Mouse (Mus musculus) spleen, adult 2 months (tissue): ENCODE data around the gene Rp9. TPM values are rescaled to one million over a fixed set of nuclear protein-coding genes. Genes with fewer than 3 reads are reported as not detected.

Experiments used
- DNase-seq, 2 experiments: peaks; one replicate each; pipeline versions ENCODE4 v3.0.0 to v3.0.0-alpha.2; 2012 to 2021; ENCODE audit warnings: low spot score in 2 of 2, low read depth in 1 of 2
- H3K27ac ChIP-seq: fragments of 200-500 bp; 2 replicates; pipeline ENCODE4 v1.5.1; 2012; ENCODE audit warnings: low read length, inconsistent platforms; ENCODE audit not compliant: insufficient read depth
- H3K27me3 ChIP-seq: fragments of 200-500 bp; 2 replicates; pipeline ENCODE4 v1.6.1; 2012; ENCODE audit warnings: mild to moderate bottlenecking, moderate library complexity, low read length, inconsistent platforms; ENCODE audit not compliant: control insufficient read depth, insufficient read depth
- H3K36me3 ChIP-seq: fragments of 200-500 bp; 2 replicates; pipeline ENCODE4 v1.6.1; 2012; ENCODE audit warnings: mild to moderate bottlenecking, low read length, inconsistent platforms; ENCODE audit not compliant: control insufficient read depth, insufficient read depth
- H3K4me1 ChIP-seq: fragments of 200-500 bp; 2 replicates; pipeline ENCODE4 v1.6.1; 2011; ENCODE audit warnings: inconsistent platforms; ENCODE audit not compliant: control insufficient read depth, insufficient read depth, insufficient read length
- H3K4me3 ChIP-seq: fragments of 200-500 bp; 2 replicates; pipeline ENCODE4 v1.5.1; 2011; ENCODE audit warnings: mild to moderate bottlenecking, inconsistent platforms; ENCODE audit not compliant: insufficient read depth, insufficient read length; ENCODE audit errors: extremely low read depth
- CTCF ChIP-seq: fragments of 200-500 bp; IDR thresholded peaks from 2 replicates; pipeline ENCODE4 v1.5.1; 2011; ENCODE audit warnings: mild to moderate bottlenecking, inconsistent platforms; ENCODE audit not compliant: insufficient read depth, insufficient read length, insufficient replicate concordance; ENCODE audit errors: extremely low read depth
- POLR2A ChIP-seq: fragments of 200-500 bp; IDR thresholded peaks from 2 replicates; pipeline ENCODE4 v1.6.1; 2011; ENCODE audit warnings: low read depth, low read length, inconsistent platforms
- WGBS: fragments of 180-500 bp; shearing (Covaris S2); methylation state at CpG from one replicate; pipeline ENCODE4 v1.1.7; 2018; 5-methylcytosine and 5-hydroxymethylcytosine counted together
- polyA plus RNA-seq: library from polyadenylated mRNA; depleted of rRNA; stranded (reverse); fragments of >200 nt; gene quantifications from 2 replicates; pipeline ENCODE4 v1.2.3, GENCODE M21; 2012

Gene Rp9
- polyA plus RNA-seq, 1 experiment: 64.8 TPM

GRCm38 (mm10) chr9:22402976-22403375, 66.6 kb downstream of the Rp9 start:
- H3K4me3 ChIP-seq: no peak overlapping the region
- no peaks in the 10 kb centered on the region for H3K36me3 ChIP-seq
- DNase-seq: no peak
- WGBS: 67% methylated on average over 3 of the region's 3 CpGs
- no peak overlapping the region for H3K27ac ChIP-seq
- no peaks in the 10 kb centered on the region for H3K27me3 ChIP-seq
- H3K4me1 ChIP-seq: no peaks in the 10 kb centered on the region
- no peak for TF ChIP-seq CTCF

GRCm38 (mm10) chr9:22402001-22402400, 67.5 kb downstream of the Rp9 start:
- H3K4me1 ChIP-seq: no peaks in the 10 kb centered on the region
- H3K4me3 ChIP-seq: no peak overlapping the region
- TF ChIP-seq POLR2A: no peak
- TF ChIP-seq CTCF: no peak
- H3K27me3 ChIP-seq: no peaks in the 10 kb centered on the region
- no peak overlapping the region for H3K27ac ChIP-seq
- no peak for DNase-seq
- H3K36me3 ChIP-seq: no peaks in the 10 kb centered on the region
- 83% methylated on average over 6 of the region's 6 CpGs for WGBS

- H3K27ac ChIP-seq: no peak overlapping the region
- TF ChIP-seq POLR2A (no peak), CTCF (no peak)
- H3K36me3 ChIP-seq: no peaks in the 10 kb centered on the region
- no peaks in the 10 kb centered on the region for H3K4me1 ChIP-seq
- whole genome bisulfite sequencing: 87% methylated on average over 4 of the region's 4 CpGs
- no peak overlapping the region for H3K4me3 ChIP-seq
- no peaks in the 10 kb centered on the region for H3K27me3 ChIP-seq
- no peak for DNase-seq
Measured at GRCm38 (mm10) chr9:22399021-22399420, 70.5 kb downstream of the Rp9 start.

- H3K4me1 ChIP-seq: no peaks in the 10 kb centered on the region
- no peak overlapping the region for H3K4me3 ChIP-seq
- WGBS: 57% methylated on average over 2 of the region's 2 CpGs
- H3K27ac ChIP-seq: no peak overlapping the region
- TF ChIP-seq POLR2A (no peak), CTCF (no peak)
- no peak for DNase-seq
- H3K36me3 ChIP-seq: no peaks in the 10 kb centered on the region
- no peaks in the 10 kb centered on the region for H3K27me3 ChIP-seq
Measured at GRCm38 (mm10) chr9:22394725-22395124, 74.8 kb downstream of the Rp9 start.

GRCm38 (mm10) chr9:22390390-22390789, 79.2 kb downstream of the Rp9 start:
- no peak for DNase-seq
- H3K27ac ChIP-seq: no peak overlapping the region
- H3K4me3 ChIP-seq: no peak overlapping the region
- no peaks in the 10 kb centered on the region for H3K27me3 ChIP-seq
- H3K4me1 ChIP-seq: no peaks in the 10 kb centered on the region; the same call in 1 of the 2 replicates
- 86% methylated on average over 5 of the region's 5 CpGs for WGBS
- no peak for TF ChIP-seq CTCF
- TF ChIP-seq POLR2A: no peak
- H3K36me3 ChIP-seq: no peaks in the 10 kb centered on the region

- Histone ChIP-seq H3K4me3 (0 out of 2 replicates have a peak overlapping the region, but pooled peaks have one; percentile 90), H3K4me1 (no peaks in the 10 kb centered on the region; the same call in 1 of the 2 replicates), H3K27me3 (no peaks in the 10 kb centered on the region), H3K27ac (no peak overlapping the region), H3K36me3 (no peaks in the 10 kb centered on the region)
- TF ChIP-seq POLR2A: no peak
- DNase-seq: no peak
- WGBS: 52% methylated on average over 6 of the region's 6 CpGs
Measured at GRCm38 (mm10) chr9:22389736-22390245, 79.8 kb downstream of the Rp9 start.

- H3K27ac ChIP-seq: peak within 1 kb of the TSS; percentile 91
- peak within 1 kb of the TSS; percentile 90 for H3K4me3 ChIP-seq
- no peaks in the 10 kb centered on the region; the same call in 1 of the 2 replicates for H3K4me1 ChIP-seq
- no peaks in the 10 kb centered on the region for H3K27me3 ChIP-seq
- H3K36me3 ChIP-seq: no peaks in the 10 kb centered on the region
- WGBS: 0% methylated on average over 44 of the region's 44 CpGs
- TF ChIP-seq CTCF (no peak), POLR2A (peak; percentile 93)
- DNase-seq: peak; percentile 78 to 89
Measured at GRCm38 (mm10) chr9:22389021-22389476, 80.5 kb downstream of the Rp9 start, which contains the start of gene Anln. Gene Anln (minus strand): TSS chr9:22389188.
